Mouse (Mus musculus): ENCODE measurements around the gene Olfr116. TPM values are rescaled to one million over a fixed set of nuclear protein-coding genes. Genes with fewer than 3 reads are reported as not detected.

Olfr116 gene
- not detected in 2 replicates for polyA plus RNA-seq (2012; ENCODE audit: insufficient read depth, insufficient read length, missing spikeins)

GRCm38 (mm10) chr17:37627009-37627408 is at the start of gene Olfr116, which contains the start of gene Olfr115:
Gene Olfr116, minus strand, starts transcription at chr17:37627199.
Gene Olfr115, minus strand, starts transcription at chr17:37627109.
- no peak within 1 kb of the TSS for H3K27ac ChIP-seq (ENCODE audit: insufficient read depth, low read depth, low read length)
- H3K4me3 ChIP-seq (ENCODE audit: insufficient read depth, low read length): no peak within 1 kb of the TSS
- no peaks in the 10 kb centered on the region for H3K4me1 ChIP-seq (ENCODE audit: control insufficient read depth, insufficient read depth, low read length)
- TF ChIP-seq POLR2A (IDR thresholded peaks at IDR 0.05; ENCODE audit: borderline replicate concordance, low read depth, low read length) (no peak), CTCF (IDR thresholded peaks at IDR 0.05; ENCODE audit: low read depth, low read length) (no peak)

DNA sequence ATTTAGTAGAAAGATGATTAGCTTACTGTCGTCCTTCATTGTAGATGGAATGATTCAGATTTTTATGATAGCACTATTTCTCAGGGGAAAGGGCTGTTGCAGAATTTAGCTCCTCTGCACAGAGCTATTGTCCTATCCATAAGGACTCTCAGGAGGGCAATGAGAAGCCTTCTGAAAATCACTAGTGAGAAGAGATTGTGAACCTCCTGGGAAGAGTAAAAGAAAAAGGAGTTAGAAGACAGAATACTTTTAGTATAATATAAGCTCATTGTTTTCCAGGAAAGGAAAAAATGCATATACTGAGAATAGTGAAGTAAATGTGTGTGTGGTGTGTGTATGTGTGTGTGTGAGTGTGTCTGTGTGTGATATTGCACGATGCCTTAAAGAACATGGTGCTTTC is 39.7 kb upstream of the Olfr116 start, which contains the start of gene Olfr118:
TSS of gene Olfr118 (plus strand) at position 301 of the 400 bp plus-strand sequence.
- no peak for TF ChIP-seq CTCF (IDR thresholded peaks at IDR 0.05; ENCODE audit: low read depth, low read length)
- no peak within 1 kb of the TSS for H3K4me3 ChIP-seq (ENCODE audit: insufficient read depth, low read length)

GRCm38 (mm10) chr17:37663682-37664081 is 36.7 kb upstream of the Olfr116 start, which contains the start of gene Olfr117:
Gene Olfr117, minus strand, starts transcription at chr17:37663782.
- no peaks in the 10 kb centered on the region for H3K4me1 ChIP-seq (ENCODE audit: control insufficient read depth, insufficient read depth, low read length)
- TF ChIP-seq CTCF (IDR thresholded peaks at IDR 0.05; ENCODE audit: low read depth, low read length): no peak
- TF ChIP-seq POLR2A (IDR thresholded peaks at IDR 0.05; ENCODE audit: borderline replicate concordance, low read depth, low read length): no peak

More for the DNA sequence above, 39.7 kb upstream of the Olfr116 start, which contains the start of gene Olfr118:
- Histone ChIP-seq H3K4me1 (ENCODE audit: control insufficient read depth, insufficient read depth, low read length) (no peaks in the 10 kb centered on the region), H3K27ac (ENCODE audit: insufficient read depth, low read depth, low read length) (no peak within 1 kb of the TSS)

DNA sequence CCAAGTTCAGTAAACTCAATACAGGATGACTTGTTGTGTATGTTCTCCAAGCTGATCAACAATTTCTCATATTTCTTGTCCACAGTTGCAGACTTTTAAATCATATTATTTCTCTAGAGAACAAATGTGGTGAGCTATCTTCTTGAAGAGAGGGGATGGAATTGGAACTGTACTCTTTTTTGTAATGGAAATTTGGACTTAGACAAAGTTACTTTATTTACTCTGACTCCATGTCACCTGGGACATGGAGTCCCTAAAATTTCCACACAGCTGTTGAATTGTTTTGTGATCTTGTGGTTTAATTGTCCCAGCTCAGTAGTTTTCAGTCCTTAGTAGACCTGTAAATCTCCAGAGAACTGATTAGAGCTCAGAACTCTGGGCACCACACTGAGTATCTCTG is 34.4 kb downstream of the Olfr116 start, which contains the start of gene Olfr114:
TSS of gene Olfr114 (minus strand) at position 101 of the 400 bp plus-strand sequence.
- no peaks in the 10 kb centered on the region for H3K4me1 ChIP-seq (ENCODE audit: control insufficient read depth, insufficient read depth, low read length)
- no peak within 1 kb of the TSS for H3K27ac ChIP-seq (ENCODE audit: insufficient read depth, low read depth, low read length)
- TF ChIP-seq POLR2A (IDR thresholded peaks at IDR 0.05; ENCODE audit: borderline replicate concordance, low read depth, low read length) (no peak), CTCF (IDR thresholded peaks at IDR 0.05; ENCODE audit: low read depth, low read length) (no peak)
- no peak within 1 kb of the TSS for H3K4me3 ChIP-seq (ENCODE audit: insufficient read depth, low read length)

More at GRCm38 (mm10) chr17:37663682-37664081, 36.7 kb upstream of the Olfr116 start, which contains the start of gene Olfr117:
- H3K27ac ChIP-seq (ENCODE audit: insufficient read depth, low read depth, low read length): no peak within 1 kb of the TSS
- no peak within 1 kb of the TSS for H3K4me3 ChIP-seq (ENCODE audit: insufficient read depth, low read length)

- no peak within 1 kb of the TSS for H3K27ac ChIP-seq (ENCODE audit: insufficient read depth, low read depth, low read length)
- TF ChIP-seq POLR2A (IDR thresholded peaks at IDR 0.05; ENCODE audit: borderline replicate concordance, low read depth, low read length) (no peak), CTCF (IDR thresholded peaks at IDR 0.05; ENCODE audit: low read depth, low read length) (no peak)
- no peaks in the 10 kb centered on the region for H3K4me1 ChIP-seq (ENCODE audit: control insufficient read depth, insufficient read depth, low read length)
- no peak within 1 kb of the TSS for H3K4me3 ChIP-seq (ENCODE audit: insufficient read depth, low read length)
Observed at GRCm38 (mm10) chr17:37577563-37577962, 49.4 kb downstream of the Olfr116 start, which contains the start of gene Olfr113. Gene Olfr113, minus strand, starts transcription at chr17:37577663.

Other genes starting within 250 kb of the Olfr116 start
- gene Olfr105-ps, start 248.2 kb downstream of the Olfr116 start, polyA plus RNA-seq (2012; ENCODE audit: insufficient read depth, insufficient read length, missing spikeins): not detected in 2 replicates
- gene Olfr106-ps, start 236.8 kb downstream of the Olfr116 start, polyA plus RNA-seq (2012; ENCODE audit: insufficient read depth, insufficient read length, missing spikeins): not detected in 2 replicates
- gene Olfr107, start 228.0 kb downstream of the Olfr116 start, polyA plus RNA-seq (2012; ENCODE audit: insufficient read depth, insufficient read length, missing spikeins): not detected in 2 replicates
- gene Olfr108, start 181.7 kb downstream of the Olfr116 start, polyA plus RNA-seq (2012; ENCODE audit: insufficient read depth, insufficient read length, missing spikeins): not detected in 2 replicates
- gene Olfr109, start 168.3 kb downstream of the Olfr116 start, polyA plus RNA-seq (2012; ENCODE audit: insufficient read depth, insufficient read length, missing spikeins): 0.35 TPM in 1 of 2 replicates, not detected in the other
- gene H2-M2, start 143.6 kb downstream of the Olfr116 start, polyA plus RNA-seq (2012; ENCODE audit: insufficient read depth, insufficient read length, missing spikeins): 1.1 TPM in 1 of 2 replicates, not detected in the other
- gene Olfr110, start 134.7 kb downstream of the Olfr116 start, polyA plus RNA-seq (2012; ENCODE audit: insufficient read depth, insufficient read length, missing spikeins): 0.75 and 1.3 TPM in 2 replicates
- gene Olfr111, start 119.2 kb downstream of the Olfr116 start, polyA plus RNA-seq (2012; ENCODE audit: insufficient read depth, insufficient read length, missing spikeins): 4.6 and 5.8 TPM in 2 replicates
- gene Olfr112, start 57.7 kb downstream of the Olfr116 start, polyA plus RNA-seq (2012; ENCODE audit: insufficient read depth, insufficient read length, missing spikeins): not detected in 2 replicates
- not detected in 2 replicates for gene Olfr113, start 49.5 kb downstream of the Olfr116 start, polyA plus RNA-seq (2012; ENCODE audit: insufficient read depth, insufficient read length, missing spikeins)
- not detected in 2 replicates for gene Olfr114, start 34.5 kb downstream of the Olfr116 start, polyA plus RNA-seq (2012; ENCODE audit: insufficient read depth, insufficient read length, missing spikeins)
- gene Olfr115, start 90 bp downstream of the Olfr116 start, polyA plus RNA-seq (2012; ENCODE audit: insufficient read depth, insufficient read length, missing spikeins): not detected in 2 replicates
- gene Olfr117, start 36.6 kb upstream of the Olfr116 start, polyA plus RNA-seq (2012; ENCODE audit: insufficient read depth, insufficient read length, missing spikeins): 0.25 TPM in 1 of 2 replicates, not detected in the other
- gene Olfr118, start 39.8 kb upstream of the Olfr116 start, polyA plus RNA-seq (2012; ENCODE audit: insufficient read depth, insufficient read length, missing spikeins): not detected in 2 replicates
- gene Olfr119, start 69.4 kb upstream of the Olfr116 start, polyA plus RNA-seq (2012; ENCODE audit: insufficient read depth, insufficient read length, missing spikeins): not detected in 2 replicates
- gene Olfr120, start 94.6 kb upstream of the Olfr116 start, polyA plus RNA-seq (2012; ENCODE audit: insufficient read depth, insufficient read length, missing spikeins): not detected in 2 replicates
- gene Olfr121, start 121.7 kb upstream of the Olfr116 start, polyA plus RNA-seq (2012; ENCODE audit: insufficient read depth, insufficient read length, missing spikeins): not detected in 2 replicates
- gene Olfr122, start 141.4 kb upstream of the Olfr116 start, polyA plus RNA-seq (2012; ENCODE audit: insufficient read depth, insufficient read length, missing spikeins): not detected in 2 replicates
- not detected in 2 replicates for gene Olfr123, start 166.3 kb upstream of the Olfr116 start, polyA plus RNA-seq (2012; ENCODE audit: insufficient read depth, insufficient read length, missing spikeins)
- not detected in 2 replicates for gene Olfr124, start 172.7 kb upstream of the Olfr116 start, polyA plus RNA-seq (2012; ENCODE audit: insufficient read depth, insufficient read length, missing spikeins)
- not detected in 2 replicates for gene Olfr125, start 205.8 kb upstream of the Olfr116 start, polyA plus RNA-seq (2012; ENCODE audit: insufficient read depth, insufficient read length, missing spikeins)
- gene Olfr126, start 220.3 kb upstream of the Olfr116 start, polyA plus RNA-seq (2012; ENCODE audit: insufficient read depth, insufficient read length, missing spikeins): not detected in 2 replicates